Mouse (Mus musculus) gastrocnemius, adult 18-20 months (tissue): ENCODE data around the gene Mrps35. TPM values are rescaled to one million over a fixed set of nuclear protein-coding genes. Genes with fewer than 3 reads are reported as not detected.

Experiments used
- DNase-seq: peaks from one replicate; pipeline ENCODE4 v3.0.0; 2021; ENCODE audit warnings: low spot score
- long read RNA-seq, 2 experiments: library from polyadenylated mRNA; stranded (forward); transcript quantifications; one replicate each; pipeline ENCODE4 v2.0.0; 2021
- total RNA-seq, 2 experiments: library from RNA; stranded (reverse); gene quantifications; 2 replicates each; pipeline ENCODE4 v1.2.3; 2021

The Mrps35 gene
- 10 to 100 TPM; 41.8 to 44.5 TPM for total RNA-seq
- long read RNA-seq, experiment 1, full-length matches to known transcripts = 15 of 19 reads
- long read RNA-seq, experiment 1, partial matches to known transcripts = 2 of 19 reads
- long read RNA-seq, experiment 1, other reads (novel, unspliced or antisense) = 2 of 19 reads
- long read RNA-seq, experiment 2, full-length matches to known transcripts = 19 of 24 reads
- long read RNA-seq, experiment 2, partial matches to known transcripts = 0 of 24 reads
- long read RNA-seq, experiment 2, other reads (novel, unspliced or antisense) = 5 of 24 reads

GRCm38 (mm10) chr6:147042291-147043290, at the start of gene Mrps35:
Gene Mrps35, plus strand, starts transcription at chr6:147042764.
- DNase-seq = peak; percentile 87

- peak; percentile 55 for DNase-seq
Observed at GRCm38 (mm10) chr6:146994236-146994635, 48.3 kb upstream of the Mrps35 start.

GRCm38 (mm10) chr6:146995391-146995790, 47.2 kb upstream of the Mrps35 start:
- DNase-seq = no peak

- no peak for DNase-seq
Observed at GRCm38 (mm10) chr6:146995878-146996277, 46.7 kb upstream of the Mrps35 start.

- DNase-seq = no peak
Observed at GRCm38 (mm10) chr6:146997006-146997405, 45.6 kb upstream of the Mrps35 start.

GRCm38 (mm10) chr6:146998710-146999109, 43.9 kb upstream of the Mrps35 start:
- no peak for DNase-seq

- DNase-seq = no peak
Observed at GRCm38 (mm10) chr6:146999302-146999701, 43.3 kb upstream of the Mrps35 start.

- no peak for DNase-seq
Observed at GRCm38 (mm10) chr6:146999755-147000154, 42.8 kb upstream of the Mrps35 start.

GRCm38 (mm10) chr6:147008148-147008547, 34.4 kb upstream of the Mrps35 start:
- DNase-seq = peak; percentile 57

GRCm38 (mm10) chr6:147010358-147010757, 32.2 kb upstream of the Mrps35 start:
- no peak for DNase-seq

GRCm38 (mm10) chr6:147010811-147011520, 31.6 kb upstream of the Mrps35 start:
- no peak for DNase-seq

- DNase-seq = no peak
Observed at GRCm38 (mm10) chr6:147011555-147011954, 31.0 kb upstream of the Mrps35 start.

- DNase-seq = no peak
Observed at GRCm38 (mm10) chr6:147011977-147012376, 30.6 kb upstream of the Mrps35 start.

- no peak for DNase-seq
Observed at GRCm38 (mm10) chr6:147013546-147013945, 29.0 kb upstream of the Mrps35 start.

GRCm38 (mm10) chr6:147017906-147018305, 24.7 kb upstream of the Mrps35 start:
- DNase-seq = no peak

- no peak for DNase-seq
Observed at GRCm38 (mm10) chr6:147018364-147018763, 24.2 kb upstream of the Mrps35 start.

- no peak for DNase-seq
Observed at GRCm38 (mm10) chr6:147021181-147021580, 21.4 kb upstream of the Mrps35 start.

GRCm38 (mm10) chr6:147022375-147023132, 20.0 kb upstream of the Mrps35 start:
- DNase-seq = no peak

GRCm38 (mm10) chr6:147023133-147023395, 19.5 kb upstream of the Mrps35 start:
- no peak for DNase-seq

- DNase-seq = no peak
Observed at GRCm38 (mm10) chr6:147023568-147023967, 19.0 kb upstream of the Mrps35 start.

GRCm38 (mm10) chr6:147024761-147025160, 17.8 kb upstream of the Mrps35 start:
- DNase-seq = no peak
